Mouse (Mus musculus): ENCODE measurements at regions not wholly inside any gene's neighbourhood (a gene's known extent, or its start where the extent isn't known, plus 50 kb on each side); places are given as distances from the start of the nearest gene placed in this dataset.

DNA sequence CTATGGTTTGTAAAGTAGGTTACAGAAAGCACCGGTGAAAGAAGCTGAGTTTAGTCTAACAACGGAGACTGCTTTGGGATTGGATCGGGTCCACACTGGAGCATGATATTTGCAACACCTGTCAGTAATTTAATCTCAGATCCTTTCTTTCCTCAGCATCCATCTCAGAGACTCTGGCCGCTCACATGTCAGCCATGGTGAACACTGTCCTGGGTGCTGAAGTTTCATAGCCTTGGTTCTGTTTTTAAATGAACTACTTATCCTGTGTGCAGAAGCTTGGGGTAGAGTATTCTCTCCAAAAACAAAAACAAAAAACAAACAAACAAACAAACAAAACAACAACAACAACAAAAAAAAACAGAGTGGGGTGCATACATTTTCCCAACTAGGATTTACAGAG is 600.1 kb downstream of the Nr2f2 start:
- no peak for ATAC-seq
- Histone ChIP-seq H3K27me3 (replicated peaks; ENCODE audit: control insufficient read depth, insufficient read depth, low read length) (no peaks in the 10 kb centered on the region), H3K4me3 (ENCODE audit: low read depth, low read length) (no peak overlapping the region), H3K9ac (ENCODE audit: low read depth, low read length) (no peak overlapping the region), H3K36me3 (ENCODE audit: control insufficient read depth, insufficient read depth) (no peaks in the 10 kb centered on the region), H3K27ac (ENCODE audit: low read depth, low read length) (no peak overlapping the region), H3K9me3 (ENCODE audit: control insufficient read depth) (no peaks in the 10 kb centered on the region), H3K4me1 (replicated peaks; ENCODE audit: control insufficient read depth, insufficient read depth, low read length) (no peaks in the 10 kb centered on the region), H3K4me2 (replicated peaks; ENCODE audit: low read depth) (no peak overlapping the region)
- no peak for TF ChIP-seq CTCF (IDR thresholded peaks at IDR 0.05; ENCODE audit: low read depth)
- WGBS, result 59% methylated on average over 4 of the region's 4 CpGs

DNA sequence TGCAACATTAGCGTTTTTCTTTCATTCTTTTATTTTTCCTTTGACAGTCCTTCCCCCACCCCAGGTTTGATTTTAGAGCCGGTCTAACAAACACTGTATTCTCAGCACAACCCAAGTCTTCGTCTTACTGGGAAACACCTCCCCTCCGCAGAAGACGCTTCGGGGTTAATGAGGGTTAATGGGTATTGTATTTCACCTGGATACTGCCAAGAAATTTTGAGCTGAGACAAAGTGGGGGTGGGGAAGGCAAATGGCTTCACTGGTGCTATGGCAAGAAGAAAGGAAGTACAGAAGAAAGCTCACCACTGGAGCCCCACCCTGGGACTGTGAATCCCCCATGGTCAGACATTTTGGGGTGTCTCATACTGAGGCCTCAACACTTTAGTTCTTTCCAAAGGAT is 626.0 kb downstream of the Nr2f2 start:
- ATAC-seq, result no peak
- no peak overlapping the region for H3K4me2 ChIP-seq (replicated peaks; ENCODE audit: low read depth)

DNA sequence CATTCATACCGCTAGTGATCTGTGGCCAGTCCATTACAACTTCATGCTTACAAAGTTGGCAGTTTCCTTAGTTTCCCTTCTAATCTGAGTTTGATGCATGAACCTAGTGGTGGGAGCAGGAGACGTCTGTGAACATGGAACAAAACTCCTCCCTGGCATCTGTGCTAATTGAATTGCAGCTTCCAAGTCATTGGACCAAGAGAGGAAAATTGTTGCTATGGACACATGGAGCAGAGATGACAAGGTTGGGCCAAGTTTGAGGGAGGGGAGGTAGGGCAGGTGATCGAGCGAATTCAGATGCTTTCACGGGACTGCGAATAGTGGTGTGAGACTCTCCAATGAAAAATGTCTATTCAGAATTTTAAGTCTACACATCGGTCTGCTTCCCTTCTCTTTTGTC is 627.5 kb downstream of the Nr2f2 start:
- Histone ChIP-seq H3K4me1 (replicated peaks; ENCODE audit: control insufficient read depth, insufficient read depth, low read length) (no peaks in the 10 kb centered on the region), H3K9ac (ENCODE audit: low read depth, low read length) (no peak overlapping the region), H3K27ac (ENCODE audit: low read depth, low read length) (no peak overlapping the region), H3K4me3 (ENCODE audit: low read depth, low read length) (no peak overlapping the region), H3K36me3 (ENCODE audit: control insufficient read depth, insufficient read depth) (no peaks in the 10 kb centered on the region), H3K9me3 (ENCODE audit: control insufficient read depth) (no peaks in the 10 kb centered on the region), H3K4me2 (replicated peaks; ENCODE audit: low read depth) (no peak overlapping the region), H3K27me3 (replicated peaks; ENCODE audit: control insufficient read depth, insufficient read depth, low read length) (no peaks in the 10 kb centered on the region)
- TF ChIP-seq CTCF (IDR thresholded peaks at IDR 0.05; ENCODE audit: low read depth), result no peak
- ATAC-seq, result no peak
- 91% methylated on average over 7 of the region's 7 CpGs for WGBS

More for the DNA sequence above, 626.0 kb downstream of the Nr2f2 start:
- no peaks in the 10 kb centered on the region for H3K36me3 ChIP-seq (ENCODE audit: control insufficient read depth, insufficient read depth)
- 63% methylated on average over 6 of the region's 6 CpGs for WGBS
- H3K4me3 ChIP-seq (ENCODE audit: low read depth, low read length), result no peak overlapping the region
- H3K4me1 ChIP-seq (replicated peaks; ENCODE audit: control insufficient read depth, insufficient read depth, low read length), result no peaks in the 10 kb centered on the region
- H3K27me3 ChIP-seq (replicated peaks; ENCODE audit: control insufficient read depth, insufficient read depth, low read length), result no peaks in the 10 kb centered on the region
- no peak overlapping the region for H3K9ac ChIP-seq (ENCODE audit: low read depth, low read length)
- H3K9me3 ChIP-seq (ENCODE audit: control insufficient read depth), result no peaks in the 10 kb centered on the region
- no peak overlapping the region for H3K27ac ChIP-seq (ENCODE audit: low read depth, low read length)
- TF ChIP-seq CTCF (IDR thresholded peaks at IDR 0.05; ENCODE audit: low read depth), result no peak

DNA sequence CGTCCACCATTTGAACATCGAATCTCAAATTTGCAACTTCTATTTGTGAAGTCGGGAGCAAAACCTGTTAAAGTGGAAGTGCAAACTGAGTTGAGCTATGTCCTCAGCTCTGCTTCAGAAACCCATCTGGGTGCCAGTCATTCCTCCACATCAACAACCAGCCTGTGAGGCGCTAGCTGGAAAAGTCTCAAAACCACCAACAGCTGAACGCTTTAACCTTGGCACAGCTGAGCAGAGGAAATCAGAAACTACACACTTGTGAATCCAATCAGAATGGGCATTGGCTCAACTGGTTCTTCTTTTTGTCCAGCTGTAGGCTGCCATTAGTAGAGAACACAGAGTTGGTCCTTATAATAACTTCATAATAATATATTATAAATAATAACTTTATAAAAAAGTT is 651.5 kb downstream of the Nr2f2 start:
- no peaks in the 10 kb centered on the region for H3K4me1 ChIP-seq (replicated peaks; ENCODE audit: control insufficient read depth, insufficient read depth, low read length)
- H3K27ac ChIP-seq (ENCODE audit: low read depth, low read length), result no peak overlapping the region
- no peak for ATAC-seq
- H3K4me2 ChIP-seq (replicated peaks; ENCODE audit: low read depth), result no peak overlapping the region
- no peak overlapping the region for H3K9ac ChIP-seq (ENCODE audit: low read depth, low read length)
- no peaks in the 10 kb centered on the region for H3K36me3 ChIP-seq (ENCODE audit: control insufficient read depth, insufficient read depth)
- TF ChIP-seq CTCF (IDR thresholded peaks at IDR 0.05; ENCODE audit: low read depth), result no peak
- 89% methylated on average over 5 of the region's 5 CpGs for WGBS
- H3K9me3 ChIP-seq (ENCODE audit: control insufficient read depth), result no peaks in the 10 kb centered on the region
- no peaks in the 10 kb centered on the region for H3K27me3 ChIP-seq (replicated peaks; ENCODE audit: control insufficient read depth, insufficient read depth, low read length)
- no peak overlapping the region for H3K4me3 ChIP-seq (ENCODE audit: low read depth, low read length)

DNA sequence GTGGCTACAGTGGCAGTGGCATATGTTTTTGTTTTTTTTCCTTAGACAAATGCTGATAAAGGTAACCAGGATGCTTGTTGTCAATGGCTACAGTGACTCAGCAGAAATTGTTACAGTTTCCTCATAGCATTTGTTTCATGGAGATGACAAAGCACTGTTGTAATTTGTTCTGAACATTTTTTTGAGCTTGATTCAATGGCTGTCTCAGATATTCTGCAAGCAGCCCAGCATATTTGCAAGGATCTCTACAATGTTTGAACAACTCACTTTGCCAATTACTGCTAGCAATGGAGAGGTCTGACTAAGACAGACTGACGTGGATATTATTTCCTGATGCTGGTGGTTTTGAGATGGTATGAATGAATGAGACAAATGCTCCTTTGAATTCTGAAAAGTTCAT is 696.3 kb downstream of the Nr2f2 start:
- TF ChIP-seq CTCF (IDR thresholded peaks at IDR 0.05; ENCODE audit: low read depth), result no peak
- Histone ChIP-seq H3K27ac (ENCODE audit: low read depth, low read length) (no peak overlapping the region), H3K27me3 (replicated peaks; ENCODE audit: control insufficient read depth, insufficient read depth, low read length) (no peaks in the 10 kb centered on the region), H3K36me3 (ENCODE audit: control insufficient read depth, insufficient read depth) (no peaks in the 10 kb centered on the region), H3K4me2 (replicated peaks; ENCODE audit: low read depth) (no peak overlapping the region), H3K4me1 (replicated peaks; ENCODE audit: control insufficient read depth, insufficient read depth, low read length) (no peaks in the 10 kb centered on the region), H3K9ac (ENCODE audit: low read depth, low read length) (no peak overlapping the region), H3K9me3 (ENCODE audit: control insufficient read depth) (no peaks in the 10 kb centered on the region), H3K4me3 (ENCODE audit: low read depth, low read length) (no peak overlapping the region)
- WGBS, result 67% methylated on average over 1 of the region's 1 CpGs
- no peak for ATAC-seq

DNA sequence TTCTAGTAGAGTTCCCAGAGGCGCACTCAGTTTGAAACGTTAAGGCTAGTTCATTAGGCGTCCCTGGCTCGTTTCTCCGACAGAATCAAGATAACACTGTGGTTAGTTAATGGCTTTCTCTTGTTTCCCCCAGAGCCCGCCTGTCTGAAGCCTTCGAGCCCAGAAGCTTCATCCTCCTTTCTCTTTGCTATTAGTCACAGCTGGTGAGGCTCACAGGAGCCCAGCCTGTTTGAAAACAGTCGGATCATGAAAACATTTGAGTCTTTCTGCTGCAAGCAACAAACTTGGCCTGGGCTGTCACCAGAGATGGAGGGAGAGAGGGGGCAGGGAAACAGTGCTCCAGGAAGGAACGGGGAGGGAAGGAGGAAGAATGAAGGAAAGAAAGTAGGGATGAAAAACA is 711.0 kb downstream of the Nr2f2 start:
- WGBS, result 4% methylated on average over 9 of the region's 9 CpGs
- Histone ChIP-seq H3K27ac (ENCODE audit: low read depth, low read length) (no peak overlapping the region), H3K4me1 (replicated peaks; ENCODE audit: control insufficient read depth, insufficient read depth, low read length) (no peaks in the 10 kb centered on the region), H3K27me3 (replicated peaks; ENCODE audit: control insufficient read depth, insufficient read depth, low read length) (no peaks in the 10 kb centered on the region), H3K4me3 (ENCODE audit: low read depth, low read length) (no peak overlapping the region), H3K9ac (ENCODE audit: low read depth, low read length) (no peak overlapping the region), H3K9me3 (ENCODE audit: control insufficient read depth) (no peaks in the 10 kb centered on the region), H3K4me2 (replicated peaks; ENCODE audit: low read depth) (no peak overlapping the region), H3K36me3 (ENCODE audit: control insufficient read depth, insufficient read depth) (no peaks in the 10 kb centered on the region)
- TF ChIP-seq CTCF (IDR thresholded peaks at IDR 0.05; ENCODE audit: low read depth), result no peak
- ATAC-seq, result no peak

DNA sequence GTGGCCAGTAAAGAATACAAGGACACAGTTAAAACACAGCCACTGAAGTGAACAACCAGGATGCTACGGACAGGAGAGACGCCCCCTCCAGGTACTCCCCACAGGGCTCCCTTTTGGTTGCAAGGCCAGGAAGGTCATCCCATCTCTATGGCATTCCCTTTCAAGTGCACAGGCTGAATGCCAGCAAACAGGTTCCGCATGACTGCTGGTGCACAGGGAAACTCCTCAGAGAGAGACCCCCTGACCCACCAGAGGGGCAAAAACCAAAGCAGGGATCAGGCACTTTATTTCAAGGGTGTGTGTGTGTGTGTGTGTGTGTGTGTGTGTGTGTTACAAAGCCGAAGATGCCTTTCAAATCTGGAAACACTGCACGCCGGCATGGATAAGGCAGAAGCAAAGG is 721.1 kb downstream of the Nr2f2 start:
- Histone ChIP-seq H3K27me3 (replicated peaks; ENCODE audit: control insufficient read depth, insufficient read depth, low read length) (no peaks in the 10 kb centered on the region), H3K4me3 (ENCODE audit: low read depth, low read length) (no peak overlapping the region), H3K9me3 (ENCODE audit: control insufficient read depth) (no peaks in the 10 kb centered on the region), H3K9ac (ENCODE audit: low read depth, low read length) (no peak overlapping the region), H3K4me1 (replicated peaks; ENCODE audit: control insufficient read depth, insufficient read depth, low read length) (no peaks in the 10 kb centered on the region), H3K36me3 (ENCODE audit: control insufficient read depth, insufficient read depth) (no peaks in the 10 kb centered on the region), H3K27ac (ENCODE audit: low read depth, low read length) (no peak overlapping the region), H3K4me2 (replicated peaks; ENCODE audit: low read depth) (no peak overlapping the region)
- 88% methylated on average over 6 of the region's 6 CpGs for WGBS
- no peak for TF ChIP-seq CTCF (IDR thresholded peaks at IDR 0.05; ENCODE audit: low read depth)
- ATAC-seq, result no peak

Measured in intestine, postnatal 0 days (tissue).